Mouse (Mus musculus) spleen, postnatal 10 days (tissue): ENCODE results near the gene Gm5617.
"Not testable (repeated sequence)": the region's sequence is repeated elsewhere in the genome, so short reads cannot be mapped to it uniquely, and the experiment has no call there.

Experiments
- DNase-seq, 2 experiments: peaks; one replicate each; pipeline ENCODE4 v3.0.0; 2021 to 2022; ENCODE audit warnings: low spot score in 2 of 2

Gm5617 gene

GRCm38 (mm10) chr9:48494817-48495547 is at the start of gene Gm5617, which contains the start of gene Rbm7:
Gene Gm5617, plus strand, starts transcription at chr9:48495442.
Gene Rbm7, minus strand, starts transcription at chr9:48495299.
- DNase-seq, result peak in 1 of 2 experiments; percentile 96

- DNase-seq, result peak in 1 of 2 experiments; percentile 62
Observed at GRCm38 (mm10) chr9:48447783-48448209, 47.4 kb upstream of the Gm5617 start.

GRCm38 (mm10) chr9:48450066-48450465 is 45.2 kb upstream of the Gm5617 start:
- peak in 1 of 2 experiments; percentile 9 for DNase-seq

GRCm38 (mm10) chr9:48455961-48456360 is 39.3 kb upstream of the Gm5617 start:
- no peak for DNase-seq

- DNase-seq, result peak in 1 of 2 experiments; percentile 30
Observed at GRCm38 (mm10) chr9:48458879-48459278, 36.4 kb upstream of the Gm5617 start.

- no peak for DNase-seq
Observed at GRCm38 (mm10) chr9:48459391-48459790, 35.9 kb upstream of the Gm5617 start.

GRCm38 (mm10) chr9:48460720-48461119 is 34.5 kb upstream of the Gm5617 start:
- no peak for DNase-seq

GRCm38 (mm10) chr9:48461545-48461944 is 33.7 kb upstream of the Gm5617 start:
- no peak for DNase-seq

GRCm38 (mm10) chr9:48465671-48466070 is 29.6 kb upstream of the Gm5617 start:
- DNase-seq, result peak in 1 of 2 experiments; percentile 34

GRCm38 (mm10) chr9:48466804-48467203 is 28.4 kb upstream of the Gm5617 start:
- DNase-seq, result peak; percentile 78 to 86

- DNase-seq, result not testable (repeated sequence)
Observed at GRCm38 (mm10) chr9:48467471-48467870, 27.8 kb upstream of the Gm5617 start.

- no peak for DNase-seq
Observed at GRCm38 (mm10) chr9:48472441-48473025, 22.7 kb upstream of the Gm5617 start.

GRCm38 (mm10) chr9:48473131-48473530 is 22.1 kb upstream of the Gm5617 start:
- no peak for DNase-seq

GRCm38 (mm10) chr9:48474367-48474766 is 20.9 kb upstream of the Gm5617 start:
- no peak for DNase-seq

- DNase-seq, result no peak
Observed at GRCm38 (mm10) chr9:48476236-48477165, 18.7 kb upstream of the Gm5617 start.

- no peak for DNase-seq
Observed at GRCm38 (mm10) chr9:48478808-48479207, 16.4 kb upstream of the Gm5617 start.

- no peak for DNase-seq
Observed at GRCm38 (mm10) chr9:48479838-48480410, 15.3 kb upstream of the Gm5617 start.

- peak; percentile 91 to 98 for DNase-seq
Observed at GRCm38 (mm10) chr9:48480411-48481213, 14.6 kb upstream of the Gm5617 start, which contains the start of gene Rexo2. Gene Rexo2, minus strand, starts transcription at chr9:48480623.

- no peak for DNase-seq
Observed at GRCm38 (mm10) chr9:48481214-48482134, 13.8 kb upstream of the Gm5617 start.

- peak in 1 of 2 experiments; percentile 89 for DNase-seq
Observed at GRCm38 (mm10) chr9:48495548-48495932, 298 bp downstream of the Gm5617 start.
